Mouse (Mus musculus) layer of hippocampus, postnatal 14 days (tissue): Measurements from ENCODE around the gene Ptch2. TPM values are rescaled to one million over a fixed set of nuclear protein-coding genes. Genes with fewer than 3 reads are reported as not detected.

ENCODE experiments used
- DNase-seq, 2 experiments: peaks; one replicate each; pipeline ENCODE4 v3.0.0; 2021 to 2022; ENCODE audit warnings: low spot score in 2 of 2, mixed read lengths in 1 of 2
- long read RNA-seq, 2 experiments: library from polyadenylated mRNA; stranded (forward); transcript quantifications; one replicate each; pipeline ENCODE4 v2.0.0; 2021
- total RNA-seq, 2 experiments: library from RNA; stranded (reverse); gene quantifications; 2 replicates each; pipeline ENCODE4 v1.2.3; 2021

Ptch2 gene
- 1 to 10 TPM; 1.9 to 3.6 TPM for total RNA-seq
- long read RNA-seq, experiment 1, result 0 reads
- long read RNA-seq, experiment 2, result 0 reads

GRCm38 (mm10) chr4:117095551-117096452 lies at the start of gene Ptch2:
Ptch2 (plus strand) TSS chr4:117096075.
- peak; percentile 53 for DNase-seq

GRCm38 (mm10) chr4:117048836-117049235 lies 47.0 kb upstream of the Ptch2 start:
- DNase-seq, result no peak

GRCm38 (mm10) chr4:117049485-117049884 lies 46.4 kb upstream of the Ptch2 start:
- no peak for DNase-seq

- no peak for DNase-seq
Measured at GRCm38 (mm10) chr4:117052626-117053025, 43.2 kb upstream of the Ptch2 start.

- DNase-seq, result no peak
Measured at GRCm38 (mm10) chr4:117053956-117054355, 41.9 kb upstream of the Ptch2 start.

GRCm38 (mm10) chr4:117056102-117056501 lies 39.8 kb upstream of the Ptch2 start:
- no peak for DNase-seq

- no peak for DNase-seq
Measured at GRCm38 (mm10) chr4:117056514-117056913, 39.4 kb upstream of the Ptch2 start.

- DNase-seq, result no peak
Measured at GRCm38 (mm10) chr4:117058512-117058911, 37.4 kb upstream of the Ptch2 start.

GRCm38 (mm10) chr4:117062700-117063390 lies 33.0 kb upstream of the Ptch2 start:
- no peak for DNase-seq

GRCm38 (mm10) chr4:117068035-117068434 lies 27.8 kb upstream of the Ptch2 start:
- no peak for DNase-seq

- no peak for DNase-seq
Measured at GRCm38 (mm10) chr4:117069647-117070046, 26.2 kb upstream of the Ptch2 start.

- no peak for DNase-seq
Measured at GRCm38 (mm10) chr4:117070624-117071023, 25.3 kb upstream of the Ptch2 start.

GRCm38 (mm10) chr4:117071183-117071582 lies 24.7 kb upstream of the Ptch2 start:
- DNase-seq, result no peak

GRCm38 (mm10) chr4:117087948-117088640 lies 7.8 kb upstream of the Ptch2 start:
- no peak for DNase-seq

- DNase-seq, result no peak
Measured at GRCm38 (mm10) chr4:117090586-117090985, 5.3 kb upstream of the Ptch2 start.

GRCm38 (mm10) chr4:117094626-117095361 lies 1.1 kb upstream of the Ptch2 start:
- no peak for DNase-seq

GRCm38 (mm10) chr4:117096666-117097065 lies 791 bp downstream of the Ptch2 start:
- no peak for DNase-seq

GRCm38 (mm10) chr4:117097969-117098763 lies 2.3 kb downstream of the Ptch2 start:
- DNase-seq, result no peak

- no peak for DNase-seq
Measured at GRCm38 (mm10) chr4:117098764-117099036, 2.8 kb downstream of the Ptch2 start.

- DNase-seq, result no peak
Measured at GRCm38 (mm10) chr4:117100036-117100435, 4.2 kb downstream of the Ptch2 start.
